Mouse (Mus musculus) embryonic facial prominence, embryonic 15.5 days (tissue): ENCODE data around the gene Cmbl. TPM values are rescaled to one million over a fixed set of nuclear protein-coding genes. Genes with fewer than 3 reads are reported as not detected.

Experiments
- ATAC-seq: fragments of 200-750 bp; cut with Nextera tagmentation; 2 replicates; pipeline ENCODE4 v1.8.0; 2017; ENCODE audit warnings: low read depth, moderate TSS enrichment; ENCODE audit not compliant: insufficient number of reproducible peaks, low FRiP score, low TSS enrichment
- H3K27ac ChIP-seq: fragments of 300-500 bp; sonication (generic); replicated peaks from 2 replicates; pipeline ENCODE4 v1.5.1; 2015; ENCODE audit warnings: mild to moderate bottlenecking, inconsistent platforms
- H3K27me3 ChIP-seq: fragments of 300-500 bp; sonication (generic); 2 replicates; pipeline ENCODE4 v1.6.1; 2015; ENCODE audit warnings: inconsistent platforms
- H3K36me3 ChIP-seq: fragments of 300-500 bp; sonication (generic); 2 replicates; pipeline ENCODE4 v1.6.1; 2015; ENCODE audit warnings: mild to moderate bottlenecking, inconsistent platforms
- H3K4me1 ChIP-seq: fragments of 300-500 bp; sonication (generic); 2 replicates; pipeline ENCODE4 v1.6.1; 2015; ENCODE audit warnings: inconsistent platforms
- H3K4me2 ChIP-seq: fragments of 300-500 bp; sonication (generic); replicated peaks from 2 replicates; pipeline ENCODE4 v1.6.1; 2015; ENCODE audit warnings: mild to moderate bottlenecking, inconsistent platforms
- H3K4me3 ChIP-seq: fragments of 300-500 bp; sonication (generic); replicated peaks from 2 replicates; pipeline ENCODE4 v1.5.1; 2015; ENCODE audit warnings: mild to moderate bottlenecking, inconsistent platforms
- H3K9ac ChIP-seq: fragments of 300-500 bp; sonication (generic); 2 replicates; pipeline ENCODE4 v1.6.1; 2015; ENCODE audit warnings: inconsistent platforms
- H3K9me3 ChIP-seq: fragments of 300-500 bp; sonication (generic); replicated peaks from 2 replicates; pipeline ENCODE4 v1.6.1; 2016; ENCODE audit warnings: inconsistent platforms
- WGBS: fragments of 180-500 bp; shearing (Covaris S2); methylation state at CpG from one replicate; pipeline ENCODE4 v1.1.7; 2015; 5-methylcytosine and 5-hydroxymethylcytosine counted together
- polyA plus RNA-seq: library from polyadenylated mRNA; unstranded; fragments of >200 nt; fragmentation: Nextera tagmentation; extraction: Ambion mirVana; gene quantifications from 2 replicates; pipeline ENCODE4 v1.2.1, GENCODE M21; 2015

The Cmbl gene
- polyA plus RNA-seq, result 4.3 and 5.6 TPM in 2 replicates

- ATAC-seq, result no peak
- H3K27ac ChIP-seq, result no peak within 1 kb of the TSS
- H3K4me1 ChIP-seq, result peaks cover 24% of the 10 kb centered on the region
- no peaks in the 10 kb centered on the region for H3K36me3 ChIP-seq
- WGBS, result 68% methylated on average over 5 of the region's 5 CpGs
- no peak within 1 kb of the TSS for H3K4me2 ChIP-seq
- H3K9me3 ChIP-seq, result no peaks in the 10 kb centered on the region
- no peak within 1 kb of the TSS for H3K4me3 ChIP-seq
- H3K27me3 ChIP-seq, result no peaks in the 10 kb centered on the region
- no peak within 1 kb of the TSS for H3K9ac ChIP-seq
These were observed at the start of gene Cmbl for GRCm38 (mm10) chr15:31565184-31565583. TSS of gene Cmbl (plus strand) at chr15:31565389.

GRCm38 (mm10) chr15:31517186-31517585 is 48.0 kb upstream of the Cmbl start:
- Histone ChIP-seq H3K4me3 (no peak overlapping the region), H3K36me3 (no peaks in the 10 kb centered on the region), H3K4me2 (no peak overlapping the region), H3K9me3 (no peaks in the 10 kb centered on the region), H3K4me1 (no peaks in the 10 kb centered on the region), H3K27ac (no peak overlapping the region), H3K9ac (no peak overlapping the region), H3K27me3 (no peaks in the 10 kb centered on the region)
- ATAC-seq, result no peak
- 89% methylated on average over 1 of the region's 1 CpGs for WGBS

GRCm38 (mm10) chr15:31518371-31518770 is 46.8 kb upstream of the Cmbl start:
- Histone ChIP-seq H3K9me3 (no peaks in the 10 kb centered on the region), H3K27me3 (no peaks in the 10 kb centered on the region), H3K27ac (no peak overlapping the region), H3K4me3 (no peak overlapping the region), H3K36me3 (no peaks in the 10 kb centered on the region), H3K9ac (no peak overlapping the region), H3K4me2 (no peak overlapping the region), H3K4me1 (no peaks in the 10 kb centered on the region)
- no peak for ATAC-seq
- WGBS, result 79% methylated on average over 2 of the region's 2 CpGs

GRCm38 (mm10) chr15:31519000-31519399 is 46.2 kb upstream of the Cmbl start:
- Histone ChIP-seq H3K27ac (no peak overlapping the region), H3K9ac (no peak overlapping the region), H3K27me3 (no peaks in the 10 kb centered on the region), H3K4me1 (no peaks in the 10 kb centered on the region), H3K4me3 (no peak overlapping the region), H3K9me3 (no peaks in the 10 kb centered on the region), H3K36me3 (no peaks in the 10 kb centered on the region), H3K4me2 (no peak overlapping the region)
- 68% methylated on average over 5 of the region's 5 CpGs for WGBS
- no peak for ATAC-seq

- no peak overlapping the region for H3K9ac ChIP-seq
- WGBS, result 90% methylated on average over 1 of the region's 1 CpGs
- no peaks in the 10 kb centered on the region for H3K36me3 ChIP-seq
- no peaks in the 10 kb centered on the region for H3K9me3 ChIP-seq
- peaks cover 9% of the 10 kb centered on the region; the same call in 1 of the 2 replicates for H3K4me1 ChIP-seq
- no peak overlapping the region for H3K4me3 ChIP-seq
- ATAC-seq, result no peak
- no peaks in the 10 kb centered on the region for H3K27me3 ChIP-seq
- no peak overlapping the region for H3K27ac ChIP-seq
- no peak overlapping the region for H3K4me2 ChIP-seq
These were observed 38.7 kb upstream of the Cmbl start for GRCm38 (mm10) chr15:31526463-31526862.

- Histone ChIP-seq H3K4me3 (no peak overlapping the region), H3K4me1 (peaks cover 9% of the 10 kb centered on the region; the same call in 1 of the 2 replicates), H3K9me3 (no peaks in the 10 kb centered on the region), H3K4me2 (no peak overlapping the region), H3K36me3 (no peaks in the 10 kb centered on the region), H3K27me3 (no peaks in the 10 kb centered on the region), H3K9ac (no peak overlapping the region), H3K27ac (no peak overlapping the region)
- WGBS, result 95% methylated on average over 4 of the region's 4 CpGs
- ATAC-seq, result no peak
These were observed 36.7 kb upstream of the Cmbl start for GRCm38 (mm10) chr15:31528477-31528876.

GRCm38 (mm10) chr15:31529103-31529502 is 36.1 kb upstream of the Cmbl start:
- no peak for ATAC-seq
- Histone ChIP-seq H3K27me3 (no peaks in the 10 kb centered on the region), H3K27ac (no peak overlapping the region), H3K9me3 (no peaks in the 10 kb centered on the region), H3K36me3 (no peaks in the 10 kb centered on the region), H3K9ac (no peak overlapping the region), H3K4me3 (peak overlapping the region; percentile 93), H3K4me2 (peak overlapping the region; percentile 64), H3K4me1 (peaks cover 9% of the 10 kb centered on the region; the same call in 1 of the 2 replicates)
- 26% methylated on average over 6 of the region's 6 CpGs for WGBS

GRCm38 (mm10) chr15:31529811-31530658 is 35.2 kb upstream of the Cmbl start:
- no peaks in the 10 kb centered on the region for H3K27me3 ChIP-seq
- peak overlapping the region; percentile 64 for H3K4me2 ChIP-seq
- under 1% methylated on average over 54 of the region's 56 CpGs for WGBS
- no peaks in the 10 kb centered on the region for H3K36me3 ChIP-seq
- H3K4me1 ChIP-seq, result peaks cover 9% of the 10 kb centered on the region; the same call in 1 of the 2 replicates
- H3K27ac ChIP-seq, result peak overlapping the region; percentile 96
- no peaks in the 10 kb centered on the region for H3K9me3 ChIP-seq
- peak overlapping the region; percentile 83 for H3K9ac ChIP-seq
- peak overlapping the region; percentile 93 for H3K4me3 ChIP-seq
- ATAC-seq, result peak; percentile 9; the same call in 1 of the 2 replicates

GRCm38 (mm10) chr15:31530659-31531445 is 34.3 kb upstream of the Cmbl start, which contains the start of gene March6:
TSS of gene March6 (minus strand) at chr15:31531053.
- H3K9me3 ChIP-seq, result no peaks in the 10 kb centered on the region
- under 1% methylated on average over 96 of the region's 132 CpGs for WGBS
- H3K4me2 ChIP-seq, result peak within 1 kb of the TSS; percentile 65
- peaks cover 11% of the 10 kb centered on the region; the same call in 1 of the 2 replicates for H3K4me1 ChIP-seq
- peak within 1 kb of the TSS; percentile 96 for H3K27ac ChIP-seq
- ATAC-seq, result peak; percentile 89
- peak within 1 kb of the TSS; percentile 93 for H3K4me3 ChIP-seq
- H3K36me3 ChIP-seq, result no peaks in the 10 kb centered on the region
- peak within 1 kb of the TSS; percentile 83 for H3K9ac ChIP-seq
- H3K27me3 ChIP-seq, result no peaks in the 10 kb centered on the region

GRCm38 (mm10) chr15:31531446-31532330 is 33.5 kb upstream of the Cmbl start:
- ATAC-seq, result no peak
- 23% methylated on average over 16 of the region's 16 CpGs for WGBS
- Histone ChIP-seq H3K4me1 (peaks cover 17% of the 10 kb centered on the region), H3K27ac (peak overlapping the region; percentile 96), H3K9me3 (no peaks in the 10 kb centered on the region), H3K27me3 (no peaks in the 10 kb centered on the region), H3K36me3 (no peaks in the 10 kb centered on the region), H3K9ac (peak overlapping the region; percentile 62), H3K4me3 (peak overlapping the region; percentile 93), H3K4me2 (peak overlapping the region; percentile 65)
